Mouse (Mus musculus) kidney, adult 2 months (tissue): Measurements from ENCODE around the gene Pcbd1. TPM values are rescaled to one million over a fixed set of nuclear protein-coding genes. Genes with fewer than 3 reads are reported as not detected.

Source experiments
- DNase-seq: peaks from one replicate; pipeline ENCODE4 v3.0.0; 2021
- H3K27ac ChIP-seq: fragments of 200-500 bp; 2 replicates; pipeline ENCODE4 v1.5.1; 2012; ENCODE audit warnings: low read depth, low read length, control low read depth, inconsistent platforms; ENCODE audit not compliant: insufficient read depth
- H3K27me3 ChIP-seq: fragments of 200-500 bp; replicated peaks from 2 replicates; pipeline ENCODE4 v1.6.1; 2012; ENCODE audit warnings: mild to moderate bottlenecking, moderate library complexity, low read length, inconsistent platforms; ENCODE audit not compliant: control insufficient read depth, insufficient read depth
- H3K36me3 ChIP-seq: fragments of 200-500 bp; 2 replicates; pipeline ENCODE4 v1.6.1; 2012; ENCODE audit warnings: mild to moderate bottlenecking, moderate library complexity, low read length, inconsistent platforms; ENCODE audit not compliant: control insufficient read depth, insufficient read depth
- H3K4me1 ChIP-seq: fragments of 200-500 bp; 2 replicates; pipeline ENCODE4 v1.6.1; 2011; ENCODE audit warnings: low read length; ENCODE audit not compliant: control insufficient read depth, insufficient read depth
- H3K4me3 ChIP-seq: fragments of 200-500 bp; 2 replicates; pipeline ENCODE4 v1.5.1; 2011; ENCODE audit warnings: mild to moderate bottlenecking, low read depth, low read length, control low read depth; ENCODE audit not compliant: insufficient read depth
- CTCF ChIP-seq: fragments of 200-500 bp; conservative IDR thresholded peaks from 2 replicates; pipeline ENCODE4 v1.5.1; 2011; ENCODE audit warnings: low read depth, mild to moderate bottlenecking, control low read depth, low read length, moderate library complexity, mixed read lengths; ENCODE audit not compliant: insufficient read depth, insufficient read length
- POLR2A ChIP-seq: fragments of 200-500 bp; IDR thresholded peaks from one replicate; pipeline ENCODE4 v1.6.1; 2011; ENCODE audit warnings: low read depth, low read length, control low read depth
- WGBS: fragments of 180-500 bp; shearing (Covaris S2); methylation state at CpG from one replicate; pipeline ENCODE4 v1.1.7; 2018; 5-methylcytosine and 5-hydroxymethylcytosine counted together
- polyA plus RNA-seq: library from polyadenylated mRNA; depleted of rRNA; stranded (reverse); fragments of >200 nt; gene quantifications from 2 replicates; pipeline ENCODE4 v1.2.3, GENCODE M21; 2012; rRNA removed

Pcbd1 gene
- polyA plus RNA-seq, 1 experiment: 452 TPM

- DNase-seq: no peak
- no peaks in the 10 kb centered on the region for H3K27me3 ChIP-seq
- H3K4me3 ChIP-seq: no peak overlapping the region
- H3K36me3 ChIP-seq: no peaks in the 10 kb centered on the region
- TF ChIP-seq CTCF (no peak), POLR2A (no peak)
- H3K4me1 ChIP-seq: no peaks in the 10 kb centered on the region
- no peak overlapping the region for H3K27ac ChIP-seq
- 80% methylated on average over 4 of the region's 4 CpGs for WGBS
These were observed 44.9 kb downstream of the Pcbd1 start for GRCm38 (mm10) chr10:61134041-61134440.

- H3K4me1 ChIP-seq: no peaks in the 10 kb centered on the region
- H3K4me3 ChIP-seq: no peak overlapping the region
- no peaks in the 10 kb centered on the region for H3K36me3 ChIP-seq
- DNase-seq: no peak
- TF ChIP-seq CTCF: no peak
- no peak for TF ChIP-seq POLR2A
- H3K27me3 ChIP-seq: no peaks in the 10 kb centered on the region
- H3K27ac ChIP-seq: peak overlapping the region; percentile 35; the same call in 1 of the 2 replicates
- 43% methylated on average over 3 of the region's 3 CpGs for WGBS
These were observed 46.2 kb downstream of the Pcbd1 start for GRCm38 (mm10) chr10:61135226-61135839.

- no peaks in the 10 kb centered on the region for H3K27me3 ChIP-seq
- H3K4me3 ChIP-seq: no peak overlapping the region
- H3K4me1 ChIP-seq: no peaks in the 10 kb centered on the region
- TF ChIP-seq POLR2A: no peak
- TF ChIP-seq CTCF: no peak
- no peak overlapping the region for H3K27ac ChIP-seq
- WGBS: 60% methylated on average over 1 of the region's 1 CpGs
- no peak for DNase-seq
- no peaks in the 10 kb centered on the region for H3K36me3 ChIP-seq
These were observed 48.4 kb downstream of the Pcbd1 start for GRCm38 (mm10) chr10:61137567-61137966.

- no peak for TF ChIP-seq POLR2A
- TF ChIP-seq CTCF: no peak
- H3K27ac ChIP-seq: 0 out of 2 replicates have a peak overlapping the region, but pooled peaks have one; percentile 9
- H3K27me3 ChIP-seq: no peaks in the 10 kb centered on the region
- WGBS: 90% methylated on average over 2 of the region's 2 CpGs
- no peaks in the 10 kb centered on the region for H3K36me3 ChIP-seq
- peaks cover 8% of the 10 kb centered on the region; the same call in 1 of the 2 replicates for H3K4me1 ChIP-seq
- DNase-seq: no peak
- no peak overlapping the region for H3K4me3 ChIP-seq
These were observed 54.2 kb downstream of the Pcbd1 start for GRCm38 (mm10) chr10:61143343-61143742.

Other genes with a start within 250 kb of the Pcbd1 start
- gene Sgpl1, start 58.4 kb downstream of the Pcbd1 start, polyA plus RNA-seq: 37.8 and 39.7 TPM in 2 replicates
- 0.19 and 0.20 TPM in 2 replicates for gene Tbata, start 82.6 kb downstream of the Pcbd1 start, polyA plus RNA-seq
- 1.3 and 1.7 TPM in 2 replicates for gene Adamts14, start 184.1 kb downstream of the Pcbd1 start, polyA plus RNA-seq
- gene Prf1, start 208.5 kb downstream of the Pcbd1 start, polyA plus RNA-seq: 0.65 and 1.5 TPM in 2 replicates